Mouse (Mus musculus): Measurements from ENCODE around the gene Araf. TPM values are rescaled to one million over a fixed set of nuclear protein-coding genes. Genes with fewer than 3 reads are reported as not detected.

Araf gene
- 148 to 185 TPM (median 168 TPM) in 4 replicates for total RNA-seq (2023; ENCODE audit: inconsistent age)

DNA sequence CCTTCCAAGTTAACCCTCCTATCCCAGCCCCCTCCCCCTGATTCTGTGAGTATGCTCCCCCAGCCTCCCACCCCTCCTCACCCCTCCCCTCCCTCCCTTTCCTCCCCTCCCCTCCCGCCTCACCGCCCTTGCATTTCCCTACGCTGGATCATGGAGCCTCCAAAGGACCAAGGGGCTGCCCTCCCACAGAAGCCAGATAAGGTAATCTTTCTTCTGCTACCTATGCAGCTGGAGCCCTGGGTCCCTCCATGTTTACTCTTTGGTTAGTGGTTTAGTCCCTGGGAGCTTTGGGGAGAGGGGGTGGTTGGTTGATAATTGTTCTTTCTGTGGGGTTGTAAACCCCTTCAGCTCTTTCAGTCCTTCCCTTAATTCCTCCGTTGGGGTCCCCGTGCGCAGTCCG is at the start of gene Araf:
Gene Araf, plus strand, starts transcription at position 134 of the 400 bp plus-strand sequence.

DNA sequence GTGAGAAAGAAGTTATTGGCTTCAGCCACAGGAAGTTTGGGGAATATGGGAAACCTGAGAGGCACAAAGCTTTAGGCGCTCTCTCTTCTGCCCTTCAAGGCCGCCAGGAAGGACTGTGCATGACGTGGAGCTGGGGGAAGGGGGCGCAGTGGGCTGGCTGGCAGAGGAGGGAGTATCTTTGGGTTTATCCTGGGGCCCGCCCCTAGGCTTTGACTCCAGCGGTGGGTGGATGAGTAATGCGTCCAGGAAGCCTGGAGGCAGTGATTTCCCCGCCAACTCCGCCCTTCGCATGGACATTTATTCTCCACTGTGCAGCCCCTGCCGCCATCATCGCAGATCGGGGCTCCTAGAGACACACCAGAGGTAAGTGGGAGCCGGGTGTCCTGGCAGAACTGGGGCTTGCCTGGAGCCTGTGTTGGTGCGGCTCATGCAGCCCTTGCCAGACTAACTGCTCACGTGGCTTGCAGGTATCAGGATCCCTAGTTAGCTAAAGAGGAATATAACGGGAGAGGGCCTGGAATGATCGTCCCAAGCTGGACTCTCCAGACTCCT is 72.4 kb downstream of the Araf start, which contains the start of gene Timp1:
Gene Timp1, plus strand, starts transcription at position 205 of the 552 bp plus-strand sequence.

Other genes starting within 250 kb of the Araf start
- gene Rgn, start 248.0 kb upstream of the Araf start, total RNA-seq (2023; ENCODE audit: inconsistent age): not detected in 4 replicates
- 48.1 to 59.9 TPM (median 52.3 TPM) in 4 replicates for gene Rbm10, start 180.3 kb upstream of the Araf start, total RNA-seq (2023; ENCODE audit: inconsistent age)
- gene Ndufb11, start 180.2 kb upstream of the Araf start, total RNA-seq (2023; ENCODE audit: inconsistent age): 119 to 130 TPM (median 127 TPM) in 4 replicates
- 216 to 250 TPM (median 248 TPM) in 4 replicates for gene Uba1, start 139.5 kb upstream of the Araf start, total RNA-seq (2023; ENCODE audit: inconsistent age)
- 67.0 to 86.8 TPM (median 76.3 TPM) in 4 replicates for gene Cdk16, start 109.9 kb upstream of the Araf start, total RNA-seq (2023; ENCODE audit: inconsistent age)
- 33.2 to 36.7 TPM (median 35.1 TPM) in 4 replicates for gene Usp11, start 93.9 kb upstream of the Araf start, total RNA-seq (2023; ENCODE audit: inconsistent age)
- not detected in 4 replicates for gene Timp1, start 72.4 kb downstream of the Araf start, total RNA-seq (2023; ENCODE audit: inconsistent age)
- 0.15 to 0.26 TPM (median 0.21 TPM) in 3 of 4 replicates, not detected in the other for gene Syn1, start 123.2 kb downstream of the Araf start, total RNA-seq (2023; ENCODE audit: inconsistent age)
- gene Cfp, start 133.7 kb downstream of the Araf start, total RNA-seq (2023; ENCODE audit: inconsistent age): 31.5 to 47.2 TPM (median 36.0 TPM) in 4 replicates
- 20.3 to 21.2 TPM (median 21.1 TPM) in 4 replicates for gene Elk1, start 152.8 kb downstream of the Araf start, total RNA-seq (2023; ENCODE audit: inconsistent age)
- gene Uxt, start 164.2 kb downstream of the Araf start, total RNA-seq (2023; ENCODE audit: inconsistent age): 27.0 to 41.9 TPM (median 35.6 TPM) in 4 replicates